Mouse (Mus musculus) MEL (cell line): ENCODE results near the gene Llcfc1. TPM values are rescaled to one million over a fixed set of nuclear protein-coding genes. Genes with fewer than 3 reads are reported as not detected.

Experiments used
- DNase-seq: peaks from one replicate; pipeline ENCODE4 v3.0.0; 2011; ENCODE audit warnings: low read depth, low spot score
- H3K27ac ChIP-seq: 2 replicates; pipeline ENCODE4 v1.5.1; 2012; ENCODE audit warnings: low read depth, mild to moderate bottlenecking, control low read depth, low read length, moderate library complexity; ENCODE audit not compliant: control insufficient read depth
- H3K27me3 ChIP-seq, 2 experiments: fragments of 150-350 bp in 1 of 2; sonication (generic) in 1 of 2; 2 replicates each; pipeline ENCODE4 v1.6.1; 2012; ENCODE audit warnings: low read length in 2 of 2, mild to moderate bottlenecking in 2 of 2, improper control_type of control experiment in 1 of 2, moderate library complexity in 1 of 2; ENCODE audit not compliant: insufficient read depth in 2 of 2, control insufficient read depth in 1 of 2
- H3K36me3 ChIP-seq, 2 experiments: 2 replicates each; pipeline ENCODE4 v1.6.1; 2012 to 2014; ENCODE audit warnings: low read length in 2 of 2, improper control_type of control experiment in 1 of 2, inconsistent platforms in 1 of 2, mild to moderate bottlenecking in 1 of 2; ENCODE audit not compliant: insufficient read depth in 2 of 2, control insufficient read depth in 1 of 2
- H3K4me1 ChIP-seq, 2 experiments: fragments of 150-350 bp in 1 of 2; sonication (generic) in 1 of 2; 2 replicates each; pipeline ENCODE4 v1.6.1; 2012; ENCODE audit warnings: low read length in 2 of 2, improper control_type of control experiment in 1 of 2, mild to moderate bottlenecking in 1 of 2; ENCODE audit not compliant: insufficient read depth in 2 of 2, control insufficient read depth in 1 of 2
- H3K4me3 ChIP-seq, 2 experiments: fragments of 150-350 bp in 1 of 2; sonication (generic) in 1 of 2; 2 replicates each; pipeline ENCODE4 v1.5.1; 2012; ENCODE audit warnings: low read depth in 2 of 2, low read length in 2 of 2, mild to moderate bottlenecking in 2 of 2, moderate library complexity in 2 of 2, control low read depth in 1 of 2, improper control_type of control experiment in 1 of 2; ENCODE audit not compliant: control insufficient read depth in 1 of 2, insufficient read depth in 1 of 2
- H3K79me2 ChIP-seq: 2 replicates; pipeline ENCODE4 v1.6.1; 2012; ENCODE audit warnings: mild to moderate bottlenecking, low read length, moderate library complexity; ENCODE audit not compliant: control insufficient read depth, poor library complexity, insufficient read depth
- H3K9ac ChIP-seq: 2 replicates; pipeline ENCODE4 v1.6.1; 2012; ENCODE audit warnings: low read depth, mild to moderate bottlenecking, control low read depth, low read length, moderate library complexity; ENCODE audit not compliant: control insufficient read depth, poor library complexity, severe bottlenecking
- H3K9me3 ChIP-seq: fragments of 150-350 bp; sonication (generic); replicated peaks from 2 replicates; pipeline ENCODE4 v1.6.1; 2012; ENCODE audit warnings: mild to moderate bottlenecking, low read length, improper control_type of control experiment, moderate library complexity; ENCODE audit not compliant: insufficient read depth
- CHD2 ChIP-seq: IDR thresholded peaks from 2 replicates; pipeline ENCODE4 v1.6.1; 2011; ENCODE audit warnings: low read length, improper control_type of control experiment
- E2F4 ChIP-seq: IDR thresholded peaks from 2 replicates; pipeline ENCODE4 v1.6.1; 2011; ENCODE audit warnings: low read depth, low read length, improper control_type of control experiment, borderline replicate concordance
- ELF1 ChIP-seq: IDR thresholded peaks from 2 replicates; pipeline ENCODE4 v1.6.1; 2014; ENCODE audit warnings: low read depth, mild to moderate bottlenecking, inconsistent platforms, low read length, improper control_type of control experiment, moderate library complexity
- GABPA ChIP-seq: IDR thresholded peaks from 2 replicates; pipeline ENCODE4 v1.6.1; 2012; ENCODE audit warnings: low read depth, mild to moderate bottlenecking, inconsistent platforms, low read length, improper control_type of control experiment, moderate library complexity
- GATA1 ChIP-seq: IDR thresholded peaks from 2 replicates; pipeline ENCODE4 v1.6.1; 2011; ENCODE audit warnings: low read depth, low read length, improper control_type of control experiment
- HCFC1 ChIP-seq: IDR thresholded peaks from 2 replicates; pipeline ENCODE4 v1.6.1; 2012; ENCODE audit warnings: low read depth, mild to moderate bottlenecking, inconsistent platforms, low read length, improper control_type of control experiment, moderate library complexity
- KAT2A ChIP-seq: conservative IDR thresholded peaks from 2 replicates; pipeline ENCODE4 v1.6.1; 2012; ENCODE audit warnings: low read depth, low read length, improper control_type of control experiment, inconsistent platforms
- MAFK ChIP-seq: IDR thresholded peaks from 2 replicates; pipeline ENCODE4 v1.6.1; 2011; ENCODE audit warnings: low read depth, mild to moderate bottlenecking, low read length, improper control_type of control experiment, borderline replicate concordance
- MYB ChIP-seq: IDR thresholded peaks from 2 replicates; pipeline ENCODE4 v1.6.1; 2011; ENCODE audit warnings: mild to moderate bottlenecking, low read depth, low read length, improper control_type of control experiment
- NRF1 ChIP-seq: IDR thresholded peaks from 2 replicates; pipeline ENCODE4 v1.6.1; 2014; ENCODE audit warnings: low read depth, mild to moderate bottlenecking, inconsistent platforms, low read length, improper control_type of control experiment, moderate library complexity; ENCODE audit not compliant: poor library complexity, insufficient read depth, severe bottlenecking
- POLR2A ChIP-seq, 2 experiments: IDR thresholded peaks; 2 replicates each; pipeline ENCODE4 v1.6.1; 2011 to 2012; ENCODE audit warnings: low read length in 2 of 2, mild to moderate bottlenecking in 2 of 2, control low read depth in 1 of 2, improper control_type of control experiment in 1 of 2, low read depth in 1 of 2, moderate library complexity in 1 of 2; ENCODE audit not compliant: control insufficient read depth in 1 of 2, insufficient read depth in 1 of 2, poor library complexity in 1 of 2
- POLR2AphosphoS2 ChIP-seq: IDR thresholded peaks from 2 replicates; pipeline ENCODE4 v1.6.1; 2011; ENCODE audit warnings: low read length, improper control_type of control experiment
- POLR2AphosphoS5 ChIP-seq: IDR thresholded peaks from 2 replicates; pipeline ENCODE4 v1.6.1; 2012; ENCODE audit warnings: low read depth, borderline replicate concordance, mild to moderate bottlenecking, inconsistent platforms, low read length, moderate library complexity, mixed read lengths
- RCOR1 ChIP-seq: IDR thresholded peaks from 2 replicates; pipeline ENCODE4 v1.6.1; 2012; ENCODE audit warnings: low read depth, mild to moderate bottlenecking, inconsistent platforms, low read length, improper control_type of control experiment
- SMC3 ChIP-seq: IDR thresholded peaks from 2 replicates; pipeline ENCODE4 v1.6.1; 2011; ENCODE audit warnings: low read depth, low read length, improper control_type of control experiment
- TAL1 ChIP-seq: IDR thresholded peaks from 2 replicates; pipeline ENCODE4 v1.6.1; 2012; ENCODE audit warnings: mild to moderate bottlenecking, inconsistent platforms, low read length, moderate library complexity, mixed read lengths
- TBP ChIP-seq: IDR thresholded peaks from 2 replicates; pipeline ENCODE4 v1.8.0; 2011; ENCODE audit warnings: low read depth, low read length, improper control_type of control experiment
- UBTF ChIP-seq: IDR thresholded peaks from 2 replicates; pipeline ENCODE4 v1.6.1; 2012; ENCODE audit warnings: low read depth, mild to moderate bottlenecking, inconsistent platforms, low read length, improper control_type of control experiment, moderate library complexity, borderline replicate concordance; ENCODE audit not compliant: insufficient read depth
- USF2 ChIP-seq, 2 experiments: IDR thresholded peaks; 2 replicates each; pipeline ENCODE4 v1.6.1; 2011 to 2012; ENCODE audit warnings: improper control_type of control experiment in 2 of 2, low read length in 2 of 2, borderline replicate concordance in 1 of 2, inconsistent platforms in 1 of 2, low read depth in 1 of 2, mild to moderate bottlenecking in 1 of 2; ENCODE audit not compliant: insufficient read depth in 1 of 2
- ZMIZ1 ChIP-seq: IDR thresholded peaks from 2 replicates; pipeline ENCODE4 v1.6.1; 2012; ENCODE audit warnings: low read depth, mild to moderate bottlenecking, inconsistent platforms, low read length, improper control_type of control experiment, moderate library complexity
- ZNF384 ChIP-seq: IDR thresholded peaks from 2 replicates; pipeline ENCODE4 v1.6.1; 2012; ENCODE audit warnings: low read depth, mild to moderate bottlenecking, inconsistent platforms, low read length, improper control_type of control experiment
- polyA plus RNA-seq, 2 experiments: library from polyadenylated mRNA; stranded (reverse) in 1 of 2; unstranded in 1 of 2; fragments of >175 nt in 1 of 2; fragments of >200 nt in 1 of 2; gene quantifications; 2 replicates each; pipeline versions ENCODE4 v1.2.1 to v1.2.4; 2012; ENCODE audit warnings: low replicate concordance in 2 of 2, low read depth in 1 of 2; ENCODE audit not compliant: insufficient read length in 2 of 2, insufficient read depth in 1 of 2, missing spikeins in 1 of 2
- total RNA-seq: library from RNA; depleted of rRNA; stranded (reverse); fragments of 300-350 nt; gene quantifications from 2 replicates; pipeline ENCODE4 v1.2.3, GENCODE M21; 2012

The Llcfc1 gene
- total and polyA plus RNA-seq, 3 experiments, result not detected

GRCm38 (mm10) chr6:41680669-41681068 is 3.6 kb upstream of the Llcfc1 start, which contains the start of gene Trpv5:
Gene Trpv5, minus strand, starts transcription at chr6:41680769.
- Histone ChIP-seq H3K4me3 (no peak within 1 kb of the TSS), H3K36me3 (peaks cover under 1 to 31% of the 10 kb centered on the region in 2 experiments), H3K27me3 (no peaks in the 10 kb centered on the region), H3K27ac (no peak within 1 kb of the TSS), H3K9ac (no peak within 1 kb of the TSS), H3K4me1 (peaks cover 22 to 39% of the 10 kb centered on the region in 2 experiments), H3K79me2 (no peaks in the 10 kb centered on the region), H3K9me3 (no peaks in the 10 kb centered on the region)
- TF ChIP-seq GATA1 (no peak), NRF1 (no peak), GABPA (no peak), ELF1 (no peak), CHD2 (no peak), POLR2AphosphoS2 (no peak), TAL1 (no peak), POLR2A (IDR thresholded peaks at IDR 0.05; ENCODE audit: control insufficient read depth in 1 of 2, insufficient read depth in 1 of 2, low read depth in 1 of 2, low read length in 2 of 2, poor library complexity in 1 of 2) (no peak), HCFC1 (no peak), MYB (no peak)
- no peak for DNase-seq

GRCm38 (mm10) chr6:41681656-41682055 is 2.6 kb upstream of the Llcfc1 start:
- no peak overlapping the region for H3K9ac ChIP-seq
- TF ChIP-seq ZMIZ1 (no peak), POLR2AphosphoS5 (no peak), GABPA (no peak), ZNF384 (no peak), SMC3 (no peak), POLR2AphosphoS2 (no peak), USF2 (IDR thresholded peaks at IDR 0.05; ENCODE audit: borderline replicate concordance in 1 of 2, insufficient read depth in 1 of 2, low read depth in 1 of 2, low read length in 2 of 2) (no peak), KAT2A (no peak), GATA1 (no peak), E2F4 (no peak), ELF1 (no peak), TAL1 (no peak), TBP (no peak), POLR2A (IDR thresholded peaks at IDR 0.05; ENCODE audit: control insufficient read depth in 1 of 2, insufficient read depth in 1 of 2, low read depth in 1 of 2, low read length in 2 of 2, poor library complexity in 1 of 2) (no peak), UBTF (no peak), RCOR1 (no peak), MAFK (no peak)
- DNase-seq, result no peak
- peaks cover 10 to 24% of the 10 kb centered on the region in 2 experiments for H3K36me3 ChIP-seq
- no peaks in the 10 kb centered on the region for H3K27me3 ChIP-seq
- no peak overlapping the region for H3K27ac ChIP-seq
- H3K4me3 ChIP-seq, result no peak overlapping the region
- H3K9me3 ChIP-seq, result no peaks in the 10 kb centered on the region
- no peaks in the 10 kb centered on the region for H3K79me2 ChIP-seq
- peaks cover 19 to 32% of the 10 kb centered on the region in 2 experiments for H3K4me1 ChIP-seq
